Mouse (Mus musculus) C2C12 (cell line): ENCODE results near the gene Nit1.

Experiments
- CEBPB ChIP-seq: IDR thresholded peaks from one replicate; pipeline ENCODE4 v1.6.1; 2011; ENCODE audit warnings: low read depth, mild to moderate bottlenecking, control low read depth, moderate library complexity
- CTCF ChIP-seq: IDR thresholded peaks from one replicate; pipeline ENCODE4 v1.5.1; 2011; ENCODE audit not compliant: control insufficient read depth, insufficient read depth, insufficient read length

DNA sequence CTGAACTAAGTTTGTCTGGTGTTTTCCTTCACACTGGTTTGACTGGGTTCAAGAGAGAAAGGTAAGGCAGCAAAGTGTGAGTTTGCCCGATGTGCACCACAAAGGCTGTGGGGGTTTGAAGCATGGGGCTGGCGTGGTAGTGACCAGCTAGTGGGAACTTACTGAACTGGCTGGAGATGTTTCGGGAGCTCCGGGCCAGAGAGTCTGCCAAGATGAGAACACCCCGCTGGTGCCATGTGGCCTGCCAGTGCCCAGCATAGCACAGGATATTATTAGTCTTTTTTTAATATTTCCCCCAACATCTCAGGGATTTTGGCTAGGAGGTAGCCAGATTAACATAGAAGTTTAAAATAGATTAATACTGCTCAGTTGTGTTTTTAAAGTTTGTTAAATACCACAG, 25.3 kb downstream of the Nit1 start:
- TF ChIP-seq CEBPB (no peak), CTCF (no peak)
